Mouse (Mus musculus): Measurements from ENCODE around the gene Olfr1253.

Gene Olfr1253

GRCm38 (mm10) chr2:89756990-89757389, at the start of gene Olfr1253:
TSS of gene Olfr1253 (minus strand) at chr2:89757090.
- DNase-seq = no peak

DNA sequence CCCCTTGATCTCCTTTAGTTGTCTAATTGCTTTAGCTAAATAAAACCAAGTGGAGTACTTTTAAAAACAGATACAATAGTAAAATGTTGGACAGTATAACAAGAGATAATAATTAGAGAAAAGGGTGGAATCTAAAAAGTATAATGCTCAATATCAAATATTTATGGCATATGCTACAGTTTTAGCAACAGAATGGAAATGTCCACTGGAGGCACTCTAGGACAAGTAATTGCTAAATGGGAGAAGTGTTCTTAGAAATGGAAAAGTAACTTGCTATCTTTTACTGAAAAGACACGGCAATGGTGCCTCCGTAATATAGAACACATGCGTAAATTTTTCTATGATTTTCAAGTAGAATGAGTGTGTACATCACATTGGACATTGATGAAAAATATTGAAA, 42.7 kb upstream of the Olfr1253 start:
- DNase-seq = no peak

DNA sequence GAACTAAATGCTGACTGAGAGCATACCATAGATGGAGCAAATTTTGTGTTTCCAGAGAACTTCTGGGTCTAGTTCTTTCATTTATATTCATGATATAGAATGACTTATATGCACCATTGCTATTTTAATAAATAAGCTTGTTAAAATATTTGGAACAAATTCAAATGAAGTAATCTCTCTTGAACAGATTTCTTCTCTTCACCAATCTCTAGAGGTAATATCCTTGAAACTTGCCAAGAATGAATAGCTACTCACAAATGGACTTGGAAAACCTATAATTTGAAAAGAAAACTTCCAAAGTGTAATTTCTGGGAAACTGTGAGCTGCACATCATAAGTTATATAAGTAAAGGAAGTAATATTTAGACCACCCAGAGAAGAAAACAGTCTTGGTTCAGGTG, 36.6 kb upstream of the Olfr1253 start, which contains the start of gene Olfr1254:
Gene Olfr1254, minus strand, starts transcription at position 101 of the 400 bp plus-strand sequence.
- DNase-seq = no peak

DNA sequence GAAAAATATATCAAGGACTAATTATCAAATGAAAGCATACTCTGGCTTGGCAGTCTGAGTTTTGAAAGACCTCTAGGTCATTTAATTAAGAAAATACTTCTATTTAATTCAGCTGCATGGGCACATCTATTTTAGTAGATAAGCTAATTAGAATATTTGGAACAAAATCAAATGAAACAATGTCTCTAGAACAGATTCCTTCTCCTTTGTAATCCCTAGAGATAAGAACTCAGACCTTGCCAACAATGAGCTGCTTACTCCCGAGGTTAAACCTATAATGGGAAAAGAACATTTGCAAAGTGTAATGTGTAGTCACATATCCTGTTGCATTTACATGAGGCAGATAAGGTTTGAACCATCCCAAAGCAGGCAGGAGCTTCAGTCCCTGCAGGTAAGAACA, 32.0 kb downstream of the Olfr1253 start, which contains the start of gene Olfr1252:
Gene Olfr1252, minus strand, starts transcription at position 101 of the 400 bp plus-strand sequence.
- no peak for DNase-seq
